Mouse (Mus musculus) liver, postnatal 0 days (tissue): ENCODE data around the gene Kdelr1.

Experiments
- CTCF ChIP-seq: sonication (generic); IDR thresholded peaks from 2 replicates; pipeline ENCODE4 v1.5.1; 2016; ENCODE audit warnings: antibody characterized with exemption, low read depth
- EP300 ChIP-seq: IDR thresholded peaks from 2 replicates; pipeline ENCODE4 v1.6.1; 2016; ENCODE audit warnings: antibody characterized with exemption, low read depth, mild to moderate bottlenecking

DNA sequence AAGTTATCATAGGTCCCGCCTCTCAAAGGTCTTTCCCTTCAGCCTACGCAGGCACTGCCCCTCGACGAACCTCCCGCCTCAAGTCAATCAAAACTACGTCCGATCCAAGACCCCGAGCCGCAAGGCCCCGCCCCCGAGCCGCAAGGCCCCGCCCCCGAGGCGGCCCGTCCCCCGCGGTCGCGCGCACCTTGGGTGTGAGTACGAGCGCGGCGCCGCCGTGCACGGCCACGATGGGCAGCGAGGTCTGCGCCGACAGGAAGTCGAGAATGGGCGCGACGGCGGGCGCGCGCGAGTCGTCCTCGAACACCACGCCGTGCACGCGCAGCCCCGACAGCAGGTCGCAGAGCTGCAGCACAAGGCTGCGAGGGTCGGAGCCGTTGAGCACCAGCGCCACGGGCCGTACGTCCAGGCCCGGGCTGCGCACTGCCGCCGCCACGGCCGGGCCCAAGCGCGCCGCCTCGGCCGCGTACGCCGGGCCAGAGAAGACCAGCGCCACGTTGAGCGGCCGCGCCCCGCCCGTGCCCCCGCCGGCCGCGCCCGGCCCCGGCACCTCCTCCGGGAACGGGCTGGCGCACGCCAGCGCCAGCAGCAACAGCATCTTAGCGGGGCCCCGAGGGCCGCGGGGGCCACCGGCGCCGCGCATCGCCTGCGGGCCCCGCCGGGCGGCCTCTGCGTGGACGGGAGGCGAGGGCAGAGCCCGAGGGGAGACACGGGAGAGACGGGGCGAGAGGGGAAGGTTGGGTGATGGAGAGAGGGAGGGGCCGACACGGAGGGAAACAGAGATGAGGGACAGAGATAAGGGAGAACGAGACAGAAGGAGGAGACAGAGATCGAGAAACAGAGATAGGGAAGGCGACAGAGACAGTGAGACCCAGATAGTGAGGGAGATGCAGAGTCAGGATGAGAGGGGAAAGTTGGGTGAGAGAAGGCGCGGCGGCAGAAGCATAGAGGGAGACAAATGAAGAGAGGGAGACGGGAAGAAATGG, 6.4 kb upstream of the Kdelr1 start:
- TF ChIP-seq CTCF, result no peak
- TF ChIP-seq EP300, result no peak
